Mouse (Mus musculus) cortical plate, adult 2 months (tissue): ENCODE data around the gene Cic. TPM values are rescaled to one million over a fixed set of nuclear protein-coding genes. Genes with fewer than 3 reads are reported as not detected.

Experiments
- H3K27ac ChIP-seq: fragments of 200-500 bp; 2 replicates; pipeline ENCODE4 v1.5.1; 2012; ENCODE audit warnings: low read length, control low read depth, inconsistent platforms; ENCODE audit not compliant: insufficient read depth
- H3K4me1 ChIP-seq: fragments of 200-500 bp; 2 replicates; pipeline ENCODE4 v1.6.1; 2011; ENCODE audit warnings: low read length; ENCODE audit not compliant: control insufficient read depth, insufficient read depth
- H3K4me3 ChIP-seq: fragments of 200-500 bp; 2 replicates; pipeline ENCODE4 v1.5.1; 2011; ENCODE audit warnings: mild to moderate bottlenecking, low read length, control low read depth; ENCODE audit not compliant: insufficient read depth
- CTCF ChIP-seq: fragments of 200-500 bp; IDR thresholded peaks from 2 replicates; pipeline ENCODE4 v1.5.1; 2011; ENCODE audit warnings: mild to moderate bottlenecking, control low read depth, low read length; ENCODE audit not compliant: insufficient read depth; ENCODE audit errors: extremely low read depth
- POLR2A ChIP-seq: fragments of 200-500 bp; IDR thresholded peaks from 2 replicates; pipeline ENCODE4 v1.6.1; 2011; ENCODE audit warnings: mild to moderate bottlenecking, low read length, control low read depth; ENCODE audit not compliant: insufficient read depth; ENCODE audit errors: extremely low read depth
- polyA plus RNA-seq: library from polyadenylated mRNA; depleted of rRNA; stranded (reverse); fragments of >200 nt; gene quantifications from 2 replicates; pipeline ENCODE4 v1.2.3, GENCODE M21; 2012; rRNA removed

The Cic gene
- polyA plus RNA-seq, 1 experiment: 89.6 TPM

- Histone ChIP-seq H3K4me3 (no peak overlapping the region), H3K4me1 (peaks cover 7% of the 10 kb centered on the region), H3K27ac (no peak overlapping the region)
- TF ChIP-seq CTCF (no peak), POLR2A (no peak)
Observed at GRCm38 (mm10) chr7:25341000-25341784, 73.7 kb downstream of the Cic start.

Other genes starting within 250 kb of the Cic start
- gene Grik5, start 195.4 kb upstream of the Cic start, polyA plus RNA-seq: 191 and 201 TPM in 2 replicates
- 36.6 and 39.2 TPM in 2 replicates for gene Zfp574, start 195.1 kb upstream of the Cic start, polyA plus RNA-seq
- gene Pou2f2, start 88.0 kb upstream of the Cic start, polyA plus RNA-seq: 10.5 and 10.7 TPM in 2 replicates
- gene Dedd2, start 47.1 kb upstream of the Cic start, polyA plus RNA-seq: 22.7 and 25.7 TPM in 2 replicates
- gene Zfp526, start 46.3 kb upstream of the Cic start, polyA plus RNA-seq: 7.4 and 8.0 TPM in 2 replicates
- gene Gsk3a, start 29.9 kb upstream of the Cic start, polyA plus RNA-seq: 287 and 292 TPM in 2 replicates
- gene Erf, start 16.9 kb upstream of the Cic start, polyA plus RNA-seq: 47.2 and 48.6 TPM in 2 replicates
- 20.5 and 24.5 TPM in 2 replicates for gene Pafah1b3, start 30.3 kb downstream of the Cic start, polyA plus RNA-seq
- 0.08 and 0.13 TPM in 2 replicates for gene Prr19, start 33.7 kb downstream of the Cic start, polyA plus RNA-seq
- gene Tmem145, start 38.4 kb downstream of the Cic start, polyA plus RNA-seq: 116 and 129 TPM in 2 replicates
- gene Megf8, start 49.5 kb downstream of the Cic start, polyA plus RNA-seq: 69.3 and 75.7 TPM in 2 replicates
- gene Cnfn, start 102.0 kb downstream of the Cic start, polyA plus RNA-seq: not detected in 2 replicates
- 8.0 and 9.1 TPM in 2 replicates for gene Lipe, start 131.0 kb downstream of the Cic start, polyA plus RNA-seq
- not detected in 2 replicates for gene Cxcl17, start 145.2 kb downstream of the Cic start, polyA plus RNA-seq
- gene Ceacam1, start 209.9 kb downstream of the Cic start, polyA plus RNA-seq: 4.7 and 5.1 TPM in 2 replicates